Mouse (Mus musculus) testis, postnatal 10 days (tissue): ENCODE data around the gene Arhgap27.
A peak's percentile ranks its signal among the peaks of the same experiment; 100 is the strongest.

Experiments
- DNase-seq: peaks from one replicate; pipeline ENCODE4 v3.0.0; 2021; ENCODE audit warnings: low spot score

Arhgap27 gene

DNA sequence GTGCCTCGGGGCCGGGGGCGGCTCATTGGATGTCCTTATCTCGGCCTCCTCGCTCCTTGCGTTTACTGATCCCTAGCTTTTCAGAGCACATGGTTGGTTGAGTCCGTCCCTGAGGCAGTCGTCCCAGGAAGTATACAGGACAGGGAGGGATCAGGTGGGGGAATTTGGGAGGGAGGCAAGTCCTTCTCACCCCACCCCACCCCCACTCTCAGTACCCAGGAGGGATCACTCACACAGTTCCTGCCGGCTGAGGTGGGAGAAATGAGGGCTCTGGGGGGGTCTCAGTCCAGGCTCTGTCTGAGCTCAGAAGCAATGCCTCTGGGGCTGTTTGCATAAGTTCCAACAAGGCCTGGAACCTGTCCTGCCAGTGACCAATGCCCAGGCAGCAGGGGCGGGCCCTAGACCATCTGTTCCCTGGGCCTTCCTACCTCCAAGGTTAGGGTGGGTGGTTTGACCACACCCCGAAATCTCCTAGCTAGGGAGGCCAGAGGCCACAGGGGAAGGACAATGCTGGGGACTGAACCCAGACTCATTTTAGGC is 7.4 kb downstream of the Arhgap27 start:
- no peak for DNase-seq

DNA sequence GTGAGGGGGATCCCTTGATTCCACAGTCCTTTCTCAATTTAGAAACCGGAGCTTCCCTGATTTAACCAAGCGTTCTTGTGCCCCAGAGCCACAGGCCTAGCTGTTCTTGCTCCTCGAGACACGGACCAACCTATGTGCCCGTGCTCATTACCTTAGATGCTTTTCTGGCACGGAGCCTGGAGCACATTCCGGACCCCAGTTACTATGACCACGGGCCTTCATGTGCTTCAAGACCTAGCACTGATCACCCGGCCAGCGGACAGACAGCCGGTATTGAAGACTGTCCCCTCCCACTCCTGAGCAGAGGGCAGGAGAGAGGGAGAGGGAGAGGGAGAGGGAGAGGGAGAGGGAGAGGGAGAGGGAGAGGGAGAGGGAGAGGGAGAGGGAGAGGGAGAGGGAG is 8.2 kb downstream of the Arhgap27 start:
- no peak for DNase-seq

DNA sequence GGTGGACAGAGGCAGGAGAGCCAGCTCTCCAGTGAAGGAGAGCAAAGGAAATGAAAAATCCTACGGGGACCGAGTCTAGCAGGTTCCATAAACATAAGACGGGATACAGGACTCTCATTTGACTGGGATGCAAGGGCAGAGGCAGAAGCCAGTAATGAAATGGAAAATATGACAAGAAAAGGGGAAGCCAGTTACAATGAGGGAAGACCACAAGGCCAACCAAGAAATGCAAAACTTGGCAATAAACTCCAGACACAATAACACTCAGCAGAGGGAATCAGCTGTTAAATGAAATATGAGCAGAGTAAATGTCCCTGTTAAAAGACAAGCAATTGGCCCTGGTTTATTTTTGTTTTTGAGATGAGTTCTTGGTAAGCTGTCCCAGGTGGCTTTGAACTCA is 9.5 kb downstream of the Arhgap27 start:
- no peak for DNase-seq

DNA sequence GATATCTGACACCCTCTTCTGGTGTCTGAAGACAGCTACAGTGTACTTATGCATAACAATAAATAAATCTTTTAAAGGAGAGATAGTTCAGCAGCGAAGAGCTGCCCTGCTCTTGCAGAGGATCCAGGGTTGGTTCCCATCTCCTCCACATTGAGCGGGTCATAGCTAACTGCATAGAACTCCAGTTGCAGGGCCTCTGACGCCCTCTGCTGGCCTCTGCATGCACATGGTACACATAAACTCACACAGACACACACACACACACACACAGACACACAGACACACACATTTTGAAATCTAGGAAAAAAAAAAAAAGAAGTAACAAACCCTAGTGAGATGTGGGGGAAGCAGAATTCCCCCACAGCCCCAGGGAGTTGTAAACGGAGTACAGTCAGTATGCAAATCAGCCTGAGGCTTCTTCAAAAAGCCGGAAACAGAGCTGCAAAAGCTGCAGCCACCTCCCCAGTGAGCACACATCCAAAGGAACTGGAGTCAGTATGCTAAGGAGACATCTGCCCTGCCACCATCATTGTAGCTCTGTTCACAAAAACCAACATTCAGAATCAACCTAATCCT is 11.2 kb downstream of the Arhgap27 start:
- DNase-seq, result no peak

DNA sequence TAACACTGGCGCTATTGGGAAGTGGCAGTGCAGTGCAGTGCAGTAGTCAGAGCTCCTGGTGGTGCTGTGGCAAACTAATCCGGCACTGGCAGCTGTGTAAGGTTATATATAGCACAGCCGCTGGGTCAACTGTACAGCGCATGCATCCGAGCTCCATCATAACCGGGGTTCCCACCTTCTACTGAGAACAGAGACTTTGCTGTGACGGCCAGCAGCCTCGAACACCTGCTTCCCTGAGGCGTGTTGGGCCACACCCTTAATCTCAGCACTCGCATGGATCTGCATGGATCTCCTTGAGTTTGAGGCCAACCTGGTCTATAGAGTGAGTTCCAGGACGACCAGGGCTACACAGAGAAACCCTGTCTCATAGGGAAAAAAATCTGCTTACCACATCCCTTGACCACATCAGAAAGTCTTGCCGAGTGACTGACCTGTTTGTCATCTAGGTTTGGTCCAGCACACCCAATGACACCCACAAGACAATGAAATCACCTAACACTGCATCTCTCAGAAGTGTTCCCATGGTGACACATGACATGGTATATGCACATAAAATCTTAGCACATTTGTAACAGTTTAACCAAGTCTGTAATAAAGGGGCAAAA is 12.7 kb downstream of the Arhgap27 start:
- no peak for DNase-seq

DNA sequence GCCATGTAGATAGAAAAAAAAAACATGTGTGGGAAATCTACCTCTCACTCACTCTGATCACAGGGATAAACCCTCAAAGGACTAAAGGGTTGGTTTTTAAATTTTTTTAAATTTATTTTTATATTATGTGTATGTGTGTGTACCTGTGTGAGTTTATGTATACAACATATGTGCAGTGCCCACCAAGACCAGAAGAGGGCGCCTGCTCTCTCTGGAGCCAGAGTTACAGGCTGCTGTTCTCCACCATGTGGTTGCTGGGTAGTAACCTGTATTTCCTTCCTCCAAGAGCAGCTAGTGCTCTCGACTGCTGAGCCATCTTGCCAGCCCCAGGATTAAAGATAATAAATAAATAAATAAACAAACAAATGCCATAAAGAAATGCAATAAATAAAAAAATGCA is 13.8 kb downstream of the Arhgap27 start:
- peak; percentile 55 for DNase-seq

DNA sequence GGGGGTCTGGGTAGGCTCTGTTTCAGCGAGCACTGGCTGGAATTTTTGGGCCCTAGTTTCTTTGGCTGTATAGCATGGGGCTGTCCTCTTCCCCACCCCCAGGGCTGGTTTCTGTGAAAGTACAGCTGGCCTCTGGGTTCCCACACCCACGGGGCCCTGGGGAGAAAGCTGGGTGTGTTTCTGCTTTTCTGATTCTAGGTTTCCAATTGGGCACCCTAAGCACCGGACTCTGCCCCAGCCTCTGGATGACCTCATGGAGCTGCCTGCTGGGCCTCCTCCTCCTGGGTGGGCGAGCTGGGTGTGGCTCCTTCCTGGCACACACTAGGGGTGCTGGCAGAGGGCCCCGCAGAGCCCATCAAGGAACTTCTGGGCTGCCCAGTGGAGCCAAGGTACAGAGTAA is 16.8 kb downstream of the Arhgap27 start:
- DNase-seq, result peak; percentile 56

DNA sequence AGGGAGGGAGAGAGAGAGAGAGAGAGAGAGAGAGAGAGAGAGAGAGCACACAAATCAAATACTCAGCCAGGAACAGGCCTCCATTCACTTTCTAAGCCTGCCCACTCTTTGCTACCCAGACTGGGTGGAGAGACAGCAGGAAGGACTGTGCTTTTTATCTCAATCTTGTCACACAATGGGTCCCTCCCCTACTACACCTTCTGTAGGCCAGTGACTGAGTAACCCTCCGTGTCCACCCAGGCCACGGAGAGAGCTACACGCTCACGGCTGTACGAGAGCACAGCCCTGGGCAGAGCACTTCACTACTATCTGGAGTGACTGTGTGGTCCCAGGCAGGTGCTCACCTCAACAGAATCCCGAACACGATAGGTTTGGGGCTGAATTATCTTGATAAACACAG is 17.3 kb downstream of the Arhgap27 start:
- DNase-seq, result no peak

DNA sequence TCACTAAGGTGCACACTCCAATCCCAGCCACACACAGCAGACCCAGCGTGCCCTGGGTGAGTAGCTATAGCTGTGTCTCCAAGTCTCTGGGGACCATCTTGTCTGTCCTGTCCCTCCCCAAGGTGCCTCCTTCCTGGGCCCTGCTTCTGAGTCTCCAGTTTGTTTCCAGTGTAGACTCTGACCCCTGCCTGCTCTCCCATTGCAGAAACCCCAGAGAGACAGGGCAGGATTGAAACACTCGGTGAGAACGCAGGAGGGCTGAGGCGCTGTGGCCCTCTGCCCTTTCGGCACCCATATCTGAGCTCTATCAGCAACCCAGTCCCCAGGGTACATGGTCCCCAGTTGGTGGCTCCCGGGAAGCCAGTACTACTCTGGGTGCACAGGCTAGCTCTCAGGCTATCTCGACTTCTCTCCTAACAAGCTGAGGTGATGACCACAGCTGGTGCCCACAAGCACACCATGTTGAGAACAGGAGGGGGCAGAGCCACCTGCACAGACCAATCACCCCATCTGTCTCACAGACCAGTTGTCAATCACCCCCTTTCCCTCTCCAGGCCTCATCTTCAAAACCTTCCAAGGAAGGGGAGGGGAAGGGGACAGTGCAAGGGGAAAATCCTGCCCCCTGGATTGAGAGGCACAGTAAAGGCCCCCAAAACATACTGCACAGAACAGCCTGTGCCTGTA is 17.9 kb downstream of the Arhgap27 start:
- DNase-seq, result no peak

DNA sequence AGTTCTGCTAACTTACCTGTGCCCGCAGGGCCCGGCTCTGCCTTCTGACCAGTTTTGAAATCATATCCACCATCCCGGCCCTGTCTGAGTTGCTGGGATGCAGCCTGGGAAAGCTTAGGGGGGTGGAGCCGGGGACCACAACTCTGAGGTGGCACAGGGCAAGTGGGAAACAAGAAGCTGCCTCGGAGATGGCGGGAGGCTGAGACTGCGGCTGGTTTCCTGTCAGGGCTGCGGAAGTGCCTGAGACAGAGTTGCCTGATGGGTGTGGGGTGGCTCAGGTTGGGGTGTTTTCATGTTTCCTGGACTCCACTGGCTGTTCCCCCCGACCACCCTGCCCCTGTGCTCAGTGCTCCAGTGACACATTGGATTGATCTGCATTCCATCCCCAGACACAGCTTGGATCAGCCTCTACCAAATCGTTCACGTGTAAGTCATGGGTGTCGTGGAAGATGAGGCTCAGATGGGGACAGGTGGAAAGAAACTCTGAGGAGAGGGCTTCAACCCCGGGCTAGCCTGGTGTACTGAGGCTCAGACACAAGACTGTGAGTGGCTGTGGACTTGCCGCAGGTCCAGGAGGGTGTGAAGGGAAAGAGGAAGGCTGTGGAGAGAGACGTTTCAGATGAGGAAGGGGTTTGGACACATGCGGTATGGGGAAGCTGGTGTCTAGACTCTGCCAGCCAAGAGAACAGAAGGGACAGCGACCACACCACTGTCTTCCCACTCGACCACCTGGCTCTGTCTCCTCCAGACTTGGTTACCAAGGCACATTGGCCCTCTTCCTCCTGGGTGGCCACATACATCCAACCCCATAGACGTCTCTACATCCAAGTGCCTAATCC is 18.8 kb downstream of the Arhgap27 start:
- DNase-seq, result no peak

DNA sequence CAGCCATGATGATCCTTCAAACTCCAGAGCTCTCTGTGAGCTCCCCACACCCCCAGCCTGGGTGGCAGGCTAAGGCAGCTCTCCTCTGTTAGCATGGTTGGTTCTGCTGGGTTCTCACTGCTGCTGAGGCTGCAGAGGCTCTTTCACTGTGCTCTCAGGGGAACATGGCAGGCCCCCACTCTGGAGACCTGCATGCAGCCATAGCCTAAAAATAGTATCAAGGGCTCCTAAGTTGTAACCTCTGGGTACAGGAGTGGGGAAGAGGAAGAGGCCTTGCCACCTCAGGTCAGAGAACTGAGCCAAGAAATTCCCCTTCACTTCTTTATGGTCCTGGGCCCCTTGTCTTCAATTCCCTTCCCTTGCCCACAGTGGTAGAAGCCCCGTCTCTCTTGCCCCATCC is 19.6 kb downstream of the Arhgap27 start:
- no peak for DNase-seq

DNA sequence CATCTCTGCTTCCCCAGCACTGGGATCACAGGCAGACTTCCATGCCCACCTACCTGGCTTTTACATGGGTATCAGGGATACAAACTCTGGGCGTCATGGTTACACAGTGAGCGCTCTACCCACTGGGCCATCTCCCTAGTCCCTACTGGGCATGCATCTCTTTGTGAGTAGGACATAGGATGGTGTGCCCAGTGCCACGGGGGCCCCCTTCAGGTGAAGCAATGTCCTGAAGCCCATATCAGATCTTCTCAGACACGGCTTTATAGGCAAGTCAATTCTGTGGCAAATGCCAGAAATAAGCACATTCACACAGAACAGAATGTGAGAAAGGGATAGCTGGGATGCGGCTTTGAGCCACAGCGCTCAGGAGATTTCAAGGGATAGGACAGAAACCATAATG is 20.4 kb downstream of the Arhgap27 start:
- no peak for DNase-seq

DNA sequence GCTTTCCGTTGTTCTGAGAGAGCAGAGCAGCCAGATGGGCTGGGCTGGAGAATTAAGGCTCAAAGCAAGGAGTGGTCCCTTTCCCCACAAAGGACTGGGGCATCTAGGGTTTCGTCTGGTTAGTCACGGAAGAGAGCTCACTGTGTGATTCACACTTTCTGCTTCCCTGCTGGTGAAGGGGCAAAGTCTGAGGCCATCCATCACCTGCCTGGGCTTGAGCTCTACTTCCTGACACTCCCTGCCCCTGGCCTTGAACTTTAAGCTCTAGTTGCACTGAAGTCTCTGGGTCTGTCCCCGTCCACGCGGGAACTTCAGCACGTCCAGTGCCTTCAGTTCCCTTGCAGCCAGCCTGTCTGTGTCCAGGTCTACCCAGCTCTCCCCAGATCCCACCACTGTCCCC is 22.8 kb downstream of the Arhgap27 start:
- no peak for DNase-seq

DNA sequence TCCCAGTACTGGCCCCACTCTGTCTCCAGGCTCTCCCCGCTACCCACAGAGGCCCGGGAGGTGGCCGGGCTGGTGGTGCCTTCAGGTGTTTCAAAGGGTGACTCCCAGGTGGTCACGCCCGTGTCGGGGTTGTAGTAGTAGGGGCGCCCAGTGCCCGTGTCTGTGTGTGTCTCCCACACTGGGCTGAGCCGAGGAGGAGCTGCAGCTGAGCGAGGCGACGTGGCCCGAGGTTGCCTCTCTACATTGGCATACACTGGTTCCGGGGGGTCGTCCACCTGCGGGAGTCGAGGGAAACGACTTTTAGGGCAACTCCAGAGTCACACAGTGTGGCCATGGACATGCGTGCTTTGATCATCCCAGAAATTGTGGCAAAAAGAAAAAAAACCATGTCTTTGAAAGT is 23.4 kb downstream of the Arhgap27 start:
- DNase-seq, result no peak

DNA sequence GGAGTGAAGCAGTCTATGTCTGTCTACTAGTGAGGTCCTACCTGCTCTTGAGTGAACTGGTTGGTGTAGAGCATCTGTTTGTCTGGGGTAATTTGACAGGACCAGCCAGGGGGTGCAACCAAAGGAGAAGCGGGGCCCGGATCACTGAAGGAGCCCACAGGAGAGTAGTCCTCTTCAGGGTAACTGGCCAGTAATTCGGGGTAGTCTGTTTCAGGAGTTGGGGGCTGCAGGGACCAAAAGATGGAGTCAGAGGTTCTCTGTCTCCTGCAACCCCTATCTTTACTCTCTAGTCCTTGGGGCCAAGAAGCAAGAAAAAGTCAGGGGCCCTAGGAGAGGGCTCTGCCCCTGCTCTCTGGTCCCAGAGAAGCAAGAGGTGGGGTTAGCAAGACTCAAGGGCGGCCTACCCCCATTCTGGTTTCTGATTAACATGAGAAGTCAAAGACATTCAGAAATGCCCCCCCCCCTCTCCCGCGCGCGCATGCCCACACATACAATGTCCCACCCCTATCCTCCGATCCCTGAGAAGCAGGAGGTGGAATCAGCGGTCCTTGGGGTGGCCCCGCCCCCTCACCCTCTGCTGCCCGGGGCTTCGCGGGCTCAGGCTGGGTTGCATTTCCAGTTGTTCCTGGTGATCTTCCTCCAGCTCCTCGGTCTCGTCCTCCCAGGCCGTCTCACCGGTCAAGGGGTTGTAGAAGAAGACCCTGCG is 23.9 kb downstream of the Arhgap27 start:
- peak; percentile 62 for DNase-seq

DNA sequence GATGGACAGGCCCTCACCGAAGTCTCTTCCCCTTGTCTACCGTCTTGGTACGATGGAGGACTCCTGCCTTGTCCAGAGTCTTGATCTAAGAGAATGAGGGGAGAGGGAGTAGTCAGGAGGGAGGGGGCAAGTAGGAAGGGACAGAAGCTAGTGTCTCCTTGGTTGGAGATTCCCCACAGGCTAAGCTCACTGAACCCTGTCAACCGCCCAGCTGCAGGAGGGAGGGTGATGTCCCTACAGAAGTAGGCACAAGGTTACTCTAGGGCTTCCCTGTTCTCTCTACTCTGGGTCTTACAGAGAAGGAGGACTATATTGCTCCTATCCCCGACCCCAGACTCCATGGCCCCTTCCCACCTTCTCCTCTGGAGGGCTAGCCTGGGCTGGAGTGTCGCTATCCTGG is 24.8 kb downstream of the Arhgap27 start:
- no peak for DNase-seq

DNA sequence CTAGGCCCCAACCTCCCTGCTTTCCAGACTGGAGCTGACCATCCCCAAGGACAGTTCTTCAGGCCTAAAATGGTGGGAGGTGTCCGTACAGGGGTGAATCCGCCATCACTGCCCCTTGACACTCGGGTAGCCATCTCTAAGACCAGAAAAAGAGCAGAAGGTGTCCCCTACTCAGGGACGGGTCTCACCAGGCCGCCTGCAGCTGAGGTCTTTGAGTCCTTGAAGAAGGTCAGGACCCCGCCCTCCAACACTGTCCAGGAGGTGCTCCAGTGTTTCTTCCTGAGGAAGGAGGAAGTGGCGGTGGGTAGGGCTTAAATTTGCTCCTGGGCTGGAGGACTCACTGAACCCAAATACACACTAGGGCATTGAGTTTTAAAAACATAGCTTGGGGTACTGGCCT is 25.4 kb downstream of the Arhgap27 start:
- DNase-seq, result no peak

DNA sequence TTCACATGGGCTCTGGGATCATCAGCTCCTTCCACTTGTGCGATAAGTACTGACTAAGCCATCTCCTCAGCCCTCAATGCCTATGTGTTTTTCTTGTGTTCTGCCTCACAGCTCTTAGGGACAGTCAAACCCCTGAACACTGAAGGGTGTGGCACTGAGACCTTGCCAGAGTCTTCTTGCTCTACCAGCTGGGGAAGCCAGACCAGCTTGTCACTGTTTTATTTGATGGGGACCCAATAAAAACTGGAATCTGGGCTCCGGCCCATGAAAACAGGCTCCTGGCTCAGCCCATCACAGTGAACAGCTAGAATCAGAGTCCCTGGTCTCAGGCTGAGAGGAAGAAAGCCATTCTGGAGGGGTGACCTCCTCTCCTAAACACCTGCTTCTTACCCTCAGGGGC is 26.3 kb downstream of the Arhgap27 start:
- DNase-seq, result no peak

DNA sequence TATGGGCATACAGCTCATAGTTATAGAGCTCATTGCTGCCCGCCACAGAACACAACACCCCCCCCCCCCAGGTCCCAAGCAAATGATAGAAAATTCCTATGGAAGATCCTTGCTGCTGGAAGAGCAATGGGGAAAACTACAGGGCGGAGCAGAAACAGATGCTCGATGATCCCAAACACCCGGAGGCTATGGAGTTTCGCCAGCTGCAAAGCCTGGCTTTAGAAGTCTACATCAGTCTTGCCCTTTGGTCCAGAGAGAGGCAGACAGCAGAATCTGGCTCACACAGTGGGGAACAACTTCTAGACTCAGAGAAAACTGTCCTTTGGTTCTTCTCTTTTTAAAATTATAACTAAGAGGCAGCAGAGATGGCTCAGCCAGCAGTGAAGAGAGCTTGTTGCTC is 27.9 kb downstream of the Arhgap27 start:
- no peak for DNase-seq

DNA sequence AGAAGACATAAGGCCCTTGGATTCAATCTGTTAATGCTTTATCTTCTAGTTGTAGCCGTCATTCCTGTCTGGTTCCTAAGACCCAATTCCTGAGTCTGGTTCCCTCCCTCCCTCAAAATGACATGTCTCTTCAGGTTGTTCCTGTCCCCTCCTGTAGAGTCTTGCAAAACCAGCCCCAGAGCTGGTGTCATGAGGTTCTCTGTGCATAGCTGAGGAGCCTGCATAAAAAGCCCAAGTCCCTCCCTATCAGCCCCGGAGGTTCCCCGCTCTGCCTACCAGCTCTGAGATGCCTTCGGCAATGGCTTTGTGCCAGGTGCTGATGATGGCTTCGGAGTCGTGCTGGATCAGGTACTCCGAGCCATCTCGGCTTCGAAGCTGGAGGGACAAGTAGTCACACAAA is 28.6 kb downstream of the Arhgap27 start:
- DNase-seq, result peak; percentile 55

DNA sequence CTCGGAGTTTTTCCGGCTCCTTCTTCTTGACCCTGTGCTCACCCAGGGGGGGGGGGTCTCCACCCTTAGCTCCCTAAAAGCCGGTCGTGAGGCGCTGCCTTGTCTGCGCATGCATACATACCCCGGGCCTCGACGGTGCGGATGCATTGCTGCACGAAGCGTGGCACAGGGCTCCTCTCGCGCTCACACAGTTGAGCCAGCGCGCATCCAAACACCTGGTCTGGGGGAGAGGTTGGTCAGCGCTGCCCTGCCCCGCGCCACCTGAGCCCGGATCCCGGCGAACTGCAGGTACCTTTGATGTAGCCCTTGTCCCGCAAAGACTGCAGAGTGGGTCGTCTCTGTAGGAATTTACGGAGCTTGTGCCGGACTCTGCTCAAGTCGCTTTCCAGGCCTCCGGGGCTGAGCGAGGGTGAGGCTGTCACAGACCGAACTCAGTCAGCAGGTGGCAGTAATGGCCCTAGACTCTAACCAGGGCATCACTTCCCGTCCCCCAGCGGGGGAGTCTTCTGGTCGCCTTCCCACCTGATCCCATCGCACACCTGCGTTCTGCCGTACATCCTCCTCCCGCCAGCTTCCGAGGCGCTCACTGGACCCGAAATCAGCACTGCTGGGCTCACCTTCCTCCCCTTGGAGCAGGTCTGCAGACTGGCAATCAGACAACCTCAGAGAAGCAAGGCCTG is 29.6 kb downstream of the Arhgap27 start:
- DNase-seq, result peak; percentile 72
